Mouse (Mus musculus) megakaryocyte, embryonic 14.5 days (primary cell): ENCODE measurements around the gene Ddx25.

ENCODE experiments used
- FLI1 ChIP-seq: IDR thresholded peaks from 2 replicates; pipeline ENCODE4 v1.6.1; 2012; ENCODE audit warnings: low read length, inconsistent platforms, mixed read lengths
- GATA1 ChIP-seq: IDR thresholded peaks from 3 replicates; pipeline ENCODE4 v1.6.1; 2012; ENCODE audit warnings: mixed read lengths, low read length, inconsistent platforms, borderline replicate concordance

- TF ChIP-seq FLI1 = no peak
- no peak for TF ChIP-seq GATA1
Observed at GRCm38 (mm10) chr9:35569571-35570534, 11.5 kb upstream of the Ddx25 start, which contains the start of the genes Pate2 and Hyls1.
